Mouse (Mus musculus): ENCODE measurements around the gene Peak1.

DNA sequence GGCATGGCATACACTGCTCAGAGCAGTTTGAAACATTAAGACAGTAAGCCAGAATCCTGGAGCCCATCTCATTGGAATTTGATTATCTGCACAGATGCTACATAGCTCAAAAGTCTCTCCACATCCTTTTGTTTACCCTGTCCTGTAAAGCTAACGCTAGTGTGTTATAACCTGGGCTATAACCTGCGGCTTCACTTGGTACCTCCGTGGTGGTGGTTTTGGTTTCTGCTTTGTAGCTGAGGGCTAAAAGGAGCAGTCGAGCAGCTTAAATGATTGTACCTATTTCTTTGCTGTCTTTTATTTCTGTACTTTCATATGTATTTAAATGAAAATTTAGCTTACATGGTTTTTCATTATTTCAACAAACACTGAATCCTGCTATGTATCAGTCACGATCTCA, 4.1 kb upstream of the Peak1 start:
- TF ChIP-seq CTCF (IDR thresholded peaks at IDR 0.05; ENCODE audit: borderline replicate concordance, extremely low read depth, insufficient read depth, insufficient read length): no peak
- no peak for TF ChIP-seq POLR2A (IDR thresholded peaks at IDR 0.05; ENCODE audit: borderline replicate concordance, extremely low read depth, insufficient read depth, insufficient read length, poor library complexity, severe bottlenecking)

All from brain, embryonic 14.5 days (tissue).